Mouse (Mus musculus): ENCODE data around the gene Sbno2. TPM values are rescaled to one million over a fixed set of nuclear protein-coding genes. Genes with fewer than 3 reads are reported as not detected.

The Sbno2 gene
- polyA plus RNA-seq, 1 experiment from 2014 or later = 15.2 TPM

DNA sequence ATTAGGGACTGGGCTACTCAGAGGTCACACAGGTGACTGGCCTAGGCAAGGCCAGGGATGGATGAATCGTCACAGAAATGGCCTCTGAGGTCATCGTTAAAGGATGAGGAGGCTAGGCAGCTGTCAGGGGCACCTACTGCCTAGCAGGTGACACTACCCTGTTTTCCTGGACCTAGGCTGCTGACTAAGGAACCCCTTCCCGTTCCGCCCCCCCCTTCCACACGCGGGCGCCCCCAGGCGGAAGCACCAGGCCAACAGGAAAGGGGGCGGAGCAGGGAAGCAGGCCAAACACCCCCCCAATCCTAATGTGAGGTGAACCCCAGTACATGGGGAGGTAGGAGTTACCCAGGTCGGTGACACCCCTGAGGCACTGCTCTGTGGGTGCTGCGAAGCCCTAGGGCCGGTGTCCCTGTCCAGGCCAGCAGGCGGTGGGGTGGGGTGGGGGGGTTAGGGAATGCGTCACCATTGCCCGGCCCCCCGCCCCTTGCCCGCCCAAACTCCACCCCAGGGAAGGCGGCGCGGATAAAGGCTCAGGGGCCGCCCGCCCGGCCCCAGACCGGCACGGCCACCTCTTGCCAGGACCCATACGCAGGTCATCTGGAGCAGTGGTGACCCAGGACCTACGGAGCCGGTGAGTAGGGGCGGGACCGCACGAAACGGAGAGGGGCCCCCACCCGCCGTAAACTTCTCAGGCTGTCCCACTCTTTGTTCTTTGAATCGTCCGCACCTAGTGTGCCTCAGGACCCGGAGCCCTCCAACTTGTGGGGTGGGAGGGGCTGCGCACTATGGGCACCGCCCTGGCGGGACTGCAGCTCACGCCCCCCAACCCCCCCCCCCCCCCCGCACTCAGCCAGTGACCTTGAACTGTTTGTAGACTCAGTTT is 42.6 kb upstream of the Sbno2 start, which contains the start of gene Midn:
Gene Midn, plus strand, starts transcription at position 554 of the 883 bp plus-strand sequence.
- Histone ChIP-seq H3K36me3 (peaks cover 62% of the 10 kb centered on the region), H3K4me3 (peak within 1 kb of the TSS; percentile 98)
- 1% methylated on average over 38 of the region's 42 CpGs for WGBS

DNA sequence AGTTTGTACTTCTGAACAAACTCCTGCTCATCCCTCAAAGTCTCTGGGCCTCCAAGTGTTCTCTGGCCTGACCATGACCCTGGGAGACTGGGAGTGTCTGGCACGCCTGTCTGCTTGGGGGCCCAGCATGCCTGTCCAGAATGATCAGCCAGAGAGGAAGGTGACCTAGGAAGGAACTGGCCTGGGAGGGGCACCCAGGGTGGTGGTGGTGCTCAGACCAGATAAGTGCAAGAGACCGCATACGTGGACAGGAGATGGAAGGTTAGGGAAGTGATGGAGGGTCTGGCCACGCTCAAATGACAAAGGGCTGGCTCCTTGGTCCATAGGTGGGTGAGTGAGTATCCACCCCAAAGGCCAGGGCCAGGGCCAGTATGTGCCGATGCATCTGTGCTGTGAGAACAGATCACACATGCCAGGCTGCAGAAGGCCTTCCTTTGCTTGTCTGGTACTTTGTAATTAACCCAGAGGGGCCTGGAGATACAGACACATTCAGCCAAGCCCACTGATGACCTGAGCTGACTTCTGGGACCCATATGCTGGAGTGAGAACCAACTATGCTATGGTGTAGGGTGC is 41.9 kb upstream of the Sbno2 start:
- no peak for ATAC-seq (ENCODE audit: low FRiP score, low read depth)
- peak overlapping the region; percentile 92 for H3K9ac ChIP-seq
- peak overlapping the region; percentile 100 for H3K27ac ChIP-seq
- H3K4me2 ChIP-seq (replicated peaks) = peak overlapping the region; percentile 65
- H3K9me3 ChIP-seq = no peaks in the 10 kb centered on the region
- no peaks in the 10 kb centered on the region for H3K27me3 ChIP-seq
- H3K36me3 ChIP-seq = peaks cover 55% of the 10 kb centered on the region
- H3K4me1 ChIP-seq = peaks cover 55% of the 10 kb centered on the region
- WGBS = 76% methylated on average over 5 of the region's 5 CpGs
- H3K4me3 ChIP-seq = peak overlapping the region; percentile 98

More for the DNA sequence above, 42.6 kb upstream of the Sbno2 start, which contains the start of gene Midn:
- H3K4me2 ChIP-seq (replicated peaks) = peak within 1 kb of the TSS; percentile 65
- H3K9me3 ChIP-seq = no peaks in the 10 kb centered on the region
- peaks cover 57% of the 10 kb centered on the region for H3K4me1 ChIP-seq
- no peaks in the 10 kb centered on the region for H3K27me3 ChIP-seq
- ATAC-seq (ENCODE audit: low FRiP score, low read depth) = peak; percentile 45
- peak within 1 kb of the TSS; percentile 100 for H3K27ac ChIP-seq
- peak within 1 kb of the TSS; percentile 92 for H3K9ac ChIP-seq

DNA sequence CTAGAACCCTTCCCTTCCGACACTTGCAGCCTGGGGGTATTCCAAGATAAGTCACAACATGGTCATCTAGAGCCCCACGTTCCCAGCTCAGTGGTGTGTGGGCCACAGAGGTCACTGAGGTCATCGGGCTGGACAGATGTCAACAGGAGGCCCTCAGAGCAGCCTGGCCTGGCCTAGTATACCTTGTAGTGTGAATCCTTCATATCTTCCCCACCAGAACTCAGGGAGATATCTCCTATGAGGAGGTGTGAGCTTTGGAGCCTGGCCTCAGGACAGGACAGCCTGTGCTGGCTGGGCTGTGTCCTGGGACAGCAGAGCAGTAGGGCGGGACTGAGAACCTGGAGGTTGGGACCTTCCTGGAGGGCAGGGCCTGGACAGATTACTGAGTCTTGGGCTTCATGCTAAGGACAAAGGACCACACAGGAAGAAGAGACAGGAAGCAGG is 41.2 kb upstream of the Sbno2 start:
- H3K4me3 ChIP-seq = peak overlapping the region; percentile 98; the same call in 1 of the 2 replicates
- H3K4me2 ChIP-seq (replicated peaks) = 0 out of 2 replicates have a peak overlapping the region, but pooled peaks have one; percentile 65
- H3K4me1 ChIP-seq = peaks cover 52% of the 10 kb centered on the region
- no peak for ATAC-seq (ENCODE audit: low FRiP score, low read depth)
- 76% methylated on average over 4 of the region's 4 CpGs for WGBS
- H3K27me3 ChIP-seq = no peaks in the 10 kb centered on the region
- peak overlapping the region; percentile 36; the same call in 1 of the 2 replicates for H3K9ac ChIP-seq
- H3K9me3 ChIP-seq = no peaks in the 10 kb centered on the region
- H3K27ac ChIP-seq = peak overlapping the region; percentile 100; the same call in 1 of the 2 replicates
- H3K36me3 ChIP-seq = peaks cover 49% of the 10 kb centered on the region

DNA sequence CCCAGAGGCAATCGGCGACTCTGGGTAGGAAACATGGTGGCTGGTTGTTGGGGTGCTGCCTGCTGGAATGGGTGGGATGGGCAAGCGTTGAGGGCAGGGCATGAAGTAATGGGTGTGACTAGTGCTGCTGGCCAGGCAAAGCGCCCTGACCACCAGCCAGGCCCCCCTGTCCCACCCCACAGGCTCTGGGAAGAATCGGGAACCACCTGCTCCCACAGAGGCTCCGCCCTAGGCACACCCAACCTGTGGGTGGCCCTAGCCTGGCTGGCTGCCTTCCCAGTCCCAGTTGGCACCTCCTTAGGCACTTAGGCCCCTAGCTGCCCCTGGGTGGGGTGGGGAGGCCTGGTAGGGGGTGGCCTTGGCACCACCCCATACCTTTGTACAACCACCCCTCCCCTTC is 40.5 kb upstream of the Sbno2 start:
- Histone ChIP-seq H3K27ac (peak overlapping the region; percentile 10; the same call in 1 of the 2 replicates), H3K27me3 (no peaks in the 10 kb centered on the region), H3K36me3 (peaks cover 42% of the 10 kb centered on the region), H3K9me3 (no peaks in the 10 kb centered on the region), H3K4me3 (peak overlapping the region; percentile 10; the same call in 1 of the 2 replicates), H3K4me1 (peaks cover 57% of the 10 kb centered on the region), H3K4me2 (replicated peaks) (0 out of 2 replicates have a peak overlapping the region, but pooled peaks have one; percentile 9), H3K9ac (0 out of 2 replicates have a peak overlapping the region, but pooled peaks have one; percentile 19)
- 87% methylated on average over 6 of the region's 6 CpGs for WGBS
- ATAC-seq (ENCODE audit: low FRiP score, low read depth) = no peak

DNA sequence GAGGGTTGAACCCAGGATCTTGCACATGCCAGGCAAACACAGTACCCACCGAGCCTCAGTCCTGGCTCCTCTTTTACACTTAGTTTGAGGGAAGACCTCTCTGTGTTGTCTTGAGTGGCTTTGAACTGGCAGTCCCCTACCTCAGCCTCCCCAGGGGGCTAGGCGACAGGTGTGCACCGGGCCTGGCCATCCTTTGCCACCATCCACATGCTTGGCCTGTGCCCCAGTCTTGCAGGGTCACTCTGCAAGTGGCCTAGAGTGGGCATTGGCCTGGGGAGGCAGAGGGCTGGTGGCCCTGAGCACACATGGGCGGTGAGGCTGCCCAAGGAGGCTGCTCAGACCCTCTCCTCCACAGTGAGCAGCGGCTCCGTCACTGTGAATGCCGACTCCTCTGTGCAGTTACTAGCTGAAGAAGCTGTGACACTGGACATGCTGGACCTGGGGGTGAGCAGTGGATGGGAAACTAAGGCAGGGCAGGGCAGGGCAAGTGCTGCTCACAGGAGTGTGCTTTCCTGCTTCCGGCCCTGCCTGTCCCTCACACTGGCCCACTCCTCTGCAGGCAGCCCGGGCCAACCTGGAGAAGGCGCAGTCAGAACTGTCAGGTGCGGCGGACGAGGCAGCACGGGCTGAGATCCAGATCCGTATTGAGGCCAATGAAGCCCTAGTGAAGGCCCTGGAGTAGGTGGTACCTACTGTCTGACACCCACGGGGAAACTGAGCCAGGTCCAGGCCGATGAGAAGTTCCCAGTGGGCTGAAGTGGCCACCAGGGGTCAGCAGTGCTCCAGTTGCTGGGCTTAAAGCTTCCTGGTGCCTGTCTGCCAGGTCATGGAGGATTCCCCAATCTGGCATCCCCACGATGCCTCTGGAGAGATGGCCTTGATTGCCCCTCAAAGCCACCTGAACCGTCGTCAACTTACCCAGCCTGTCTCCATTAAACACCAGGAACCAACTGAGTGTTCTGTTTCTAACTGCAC is 39.8 kb upstream of the Sbno2 start:
- Histone ChIP-seq H3K4me2 (replicated peaks) (0 out of 2 replicates have a peak overlapping the region, but pooled peaks have one; percentile 9), H3K36me3 (peaks cover 42% of the 10 kb centered on the region), H3K9ac (0 out of 2 replicates have a peak overlapping the region, but pooled peaks have one; percentile 19), H3K9me3 (no peaks in the 10 kb centered on the region), H3K27ac (peak overlapping the region; percentile 10; the same call in 1 of the 2 replicates), H3K27me3 (peaks cover 4% of the 10 kb centered on the region; the same call in 1 of the 2 replicates), H3K4me1 (peaks cover 59% of the 10 kb centered on the region), H3K4me3 (peak overlapping the region; percentile 10; the same call in 1 of the 2 replicates)
- 74% methylated on average over 20 of the region's 20 CpGs for WGBS
- no peak for ATAC-seq (ENCODE audit: low FRiP score, low read depth)

DNA sequence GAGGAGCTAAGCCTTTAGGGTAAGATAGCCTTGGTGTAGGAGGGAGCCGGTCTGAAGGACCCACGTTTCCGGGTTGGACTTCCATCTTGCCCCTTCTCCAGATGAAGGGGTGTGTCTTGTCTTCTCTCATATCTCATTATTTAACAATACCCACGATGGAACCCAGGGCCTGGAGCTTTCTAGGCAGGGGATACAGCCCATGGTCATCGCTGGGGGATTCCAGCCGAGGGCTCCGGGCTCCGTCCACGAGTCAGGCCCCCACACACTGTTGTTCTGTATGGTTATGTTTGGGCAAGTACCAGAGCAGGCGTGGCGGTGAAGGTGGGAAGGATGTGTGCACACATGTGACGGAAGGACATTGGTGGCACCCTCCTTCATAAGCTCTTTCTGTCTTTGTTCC is 38.8 kb upstream of the Sbno2 start:
- no peak for ATAC-seq (ENCODE audit: low FRiP score, low read depth)
- H3K4me2 ChIP-seq (replicated peaks) = no peak overlapping the region
- peaks cover 65% of the 10 kb centered on the region for H3K4me1 ChIP-seq
- H3K36me3 ChIP-seq = peaks cover 37% of the 10 kb centered on the region
- H3K27ac ChIP-seq = no peak overlapping the region
- 93% methylated on average over 12 of the region's 12 CpGs for WGBS
- H3K9ac ChIP-seq = peak overlapping the region; percentile 39; the same call in 1 of the 2 replicates
- no peak overlapping the region for H3K4me3 ChIP-seq
- no peaks in the 10 kb centered on the region for H3K9me3 ChIP-seq
- H3K27me3 ChIP-seq = peaks cover 9% of the 10 kb centered on the region; the same call in 1 of the 2 replicates

DNA sequence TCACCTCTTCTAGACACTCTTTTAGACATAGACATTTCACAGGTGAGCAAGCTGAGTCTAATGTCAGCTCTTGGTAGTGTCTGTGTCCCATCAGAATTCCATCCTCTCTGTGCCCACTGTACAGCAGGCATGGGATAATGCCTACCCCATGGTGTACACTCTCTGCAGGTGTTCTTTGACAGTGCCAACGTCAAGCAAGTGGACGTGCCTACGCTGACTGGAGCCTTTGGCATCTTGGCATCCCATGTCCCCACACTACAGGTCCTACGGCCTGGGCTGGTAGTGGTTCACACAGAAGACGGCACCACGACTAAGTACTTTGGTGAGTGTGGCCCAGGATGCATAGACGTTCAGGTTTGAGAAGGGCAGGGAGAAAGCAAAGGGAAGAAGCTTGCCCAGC is 38.3 kb upstream of the Sbno2 start:
- WGBS = 90% methylated on average over 7 of the region's 7 CpGs
- Histone ChIP-seq H3K27ac (no peak overlapping the region), H3K4me1 (peaks cover 67% of the 10 kb centered on the region), H3K9ac (no peak overlapping the region), H3K4me3 (peak overlapping the region; percentile 81), H3K36me3 (peaks cover 37% of the 10 kb centered on the region), H3K27me3 (peaks cover 10% of the 10 kb centered on the region), H3K9me3 (no peaks in the 10 kb centered on the region), H3K4me2 (replicated peaks) (peak overlapping the region; percentile 96; the same call in 1 of the 2 replicates)
- ATAC-seq (ENCODE audit: low FRiP score, low read depth) = no peak

DNA sequence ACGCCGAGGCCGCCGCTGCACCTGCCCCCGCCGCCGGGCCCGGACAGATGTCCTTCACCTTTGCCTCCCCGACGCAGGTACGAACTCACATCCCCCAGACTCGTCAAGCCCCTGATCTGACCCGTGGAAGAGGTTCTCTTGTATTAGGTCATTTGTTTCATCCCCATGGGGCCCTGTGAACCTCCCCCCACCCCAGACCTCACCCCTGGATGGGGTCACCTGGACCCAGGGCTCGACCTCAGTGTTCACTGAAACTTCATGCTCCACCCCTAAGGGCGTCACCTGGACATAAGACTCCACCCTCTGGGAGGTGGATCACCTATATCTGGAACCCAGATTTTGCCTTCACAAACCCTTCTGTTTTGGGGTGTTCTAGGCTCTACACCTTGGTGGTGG is 37.2 kb upstream of the Sbno2 start:
- no peak for ATAC-seq (ENCODE audit: low FRiP score, low read depth)
- Histone ChIP-seq H3K4me2 (replicated peaks) (peak overlapping the region; percentile 96), H3K9ac (peak overlapping the region; percentile 94), H3K27me3 (peaks cover 21% of the 10 kb centered on the region), H3K36me3 (peaks cover 37% of the 10 kb centered on the region), H3K4me1 (peaks cover 73% of the 10 kb centered on the region), H3K9me3 (no peaks in the 10 kb centered on the region), H3K4me3 (peak overlapping the region; percentile 81), H3K27ac (peak overlapping the region; percentile 77)
- under 1% methylated on average over 15 of the region's 15 CpGs for WGBS

DNA sequence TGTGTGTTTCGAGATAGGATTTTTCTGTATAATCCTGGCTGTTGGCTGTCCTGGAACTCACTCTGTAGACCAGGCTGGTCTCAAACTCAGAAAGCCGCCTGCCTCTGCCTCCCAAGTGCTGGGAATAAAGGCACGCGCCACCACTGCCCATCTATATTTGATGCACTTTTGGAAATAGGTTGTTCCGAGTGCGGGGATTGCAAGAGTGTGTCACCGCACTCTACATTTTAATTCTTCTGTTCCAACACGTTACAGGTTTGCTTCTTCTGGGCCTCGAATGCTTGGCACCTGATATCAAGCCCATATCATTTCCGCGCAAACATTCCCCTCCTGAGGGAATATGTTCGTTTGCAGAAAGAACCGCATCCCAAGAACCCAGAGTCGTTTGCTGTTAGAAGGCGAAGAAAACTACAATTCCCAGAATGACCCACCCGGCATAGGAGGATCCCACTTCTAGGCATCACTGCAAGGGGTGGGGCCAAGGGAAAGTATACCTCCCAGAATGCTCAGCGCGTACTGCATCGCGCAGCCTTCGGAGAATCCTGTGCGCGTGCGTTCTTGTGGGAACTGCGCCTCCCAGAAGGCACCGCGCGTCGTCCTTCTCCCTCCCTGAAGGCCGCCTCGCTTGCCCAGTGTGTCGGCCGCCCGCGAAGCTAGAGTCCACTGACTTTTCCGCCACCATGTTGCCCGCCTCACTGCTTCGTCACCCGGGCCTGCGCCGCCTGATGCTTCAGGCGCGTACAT is 36.6 kb upstream of the Sbno2 start:
- H3K4me2 ChIP-seq (replicated peaks) = peak overlapping the region; percentile 96
- H3K9ac ChIP-seq = peak overlapping the region; percentile 94
- peak overlapping the region; percentile 77 for H3K27ac ChIP-seq
- H3K4me1 ChIP-seq = peaks cover 73% of the 10 kb centered on the region
- peaks cover 26% of the 10 kb centered on the region for H3K27me3 ChIP-seq
- WGBS = 1% methylated on average over 43 of the region's 43 CpGs
- ATAC-seq (ENCODE audit: low FRiP score, low read depth) = peak; percentile 86
- H3K4me3 ChIP-seq = peak overlapping the region; percentile 81
- no peaks in the 10 kb centered on the region for H3K9me3 ChIP-seq
- H3K36me3 ChIP-seq = peaks cover 37% of the 10 kb centered on the region

DNA sequence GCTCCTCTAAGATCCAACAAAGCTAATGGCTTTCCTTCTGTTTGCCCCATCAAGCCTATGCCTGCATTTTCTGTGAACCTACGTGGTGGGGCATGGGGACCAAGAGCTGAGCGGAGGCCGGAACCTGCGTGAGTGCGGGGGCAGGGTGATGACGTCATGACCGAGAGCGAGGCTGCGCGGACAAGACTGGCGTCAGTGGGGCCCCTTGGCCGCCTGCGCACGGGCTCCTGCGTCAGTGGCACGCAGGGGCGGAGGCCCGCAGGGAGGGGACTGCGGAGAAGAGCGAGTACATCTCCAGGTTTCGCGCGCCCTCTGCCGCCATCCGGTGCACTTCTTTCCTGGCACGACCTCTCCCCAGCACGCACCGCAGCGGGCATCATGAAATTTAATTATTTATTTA is 35.9 kb upstream of the Sbno2 start:
- Histone ChIP-seq H3K4me3 (peak overlapping the region; percentile 81), H3K9me3 (no peaks in the 10 kb centered on the region), H3K4me2 (replicated peaks) (peak overlapping the region; percentile 96), H3K9ac (peak overlapping the region; percentile 58), H3K36me3 (peaks cover 31% of the 10 kb centered on the region), H3K4me1 (peaks cover 73% of the 10 kb centered on the region), H3K27ac (peak overlapping the region; percentile 74), H3K27me3 (peaks cover 34% of the 10 kb centered on the region)
- ATAC-seq (ENCODE audit: low FRiP score, low read depth) = peak; percentile 58
- WGBS = under 1% methylated on average over 29 of the region's 29 CpGs

Data from limb, embryonic 13.5 days (tissue).